Mouse (Mus musculus): ENCODE data around the gene Nutf2. TPM values are rescaled to one million over a fixed set of nuclear protein-coding genes. Genes with fewer than 3 reads are reported as not detected.
"Not testable (repeated sequence)": the region's sequence is repeated elsewhere in the genome, so short reads cannot be mapped to it uniquely, and the experiment has no call there.

The Nutf2 gene
- polyA plus RNA-seq, 1 experiment, result 54.8 TPM

GRCm38 (mm10) chr8:105826379-105826778 is 34.0 kb upstream of the Nutf2 start:
- Histone ChIP-seq H3K4me1 (ENCODE audit: control insufficient read depth, insufficient read depth, low read length) (peaks cover 2% of the 10 kb centered on the region; the same call in 1 of the 2 replicates), H3K4me3 (replicated peaks; ENCODE audit: control insufficient read depth, low read depth, low read length) (peak overlapping the region; percentile 92), H3K27ac (ENCODE audit: control insufficient read depth, insufficient read depth, low read depth, low read length, poor library complexity) (peak overlapping the region; percentile 67)
- 3% methylated on average over 4 of the region's 4 CpGs for WGBS
- no peak for TF ChIP-seq CTCF (IDR thresholded peaks at IDR 0.05; ENCODE audit: control insufficient read depth, insufficient read depth, low read length)
- peak; percentile 21; the same call in 1 of the 2 replicates for TF ChIP-seq POLR2A (IDR thresholded peaks at IDR 0.05; ENCODE audit: borderline replicate concordance, control insufficient read depth, low read depth, low read length)

GRCm38 (mm10) chr8:105826861-105827848 is 33.2 kb upstream of the Nutf2 start, which contains the start of the genes Ranbp10 and Tsnaxip1:
Gene Ranbp10, minus strand, starts transcription at chr8:105827350.
Gene Tsnaxip1, plus strand, starts transcription at chr8:105827731.
- Histone ChIP-seq H3K27ac (ENCODE audit: control insufficient read depth, insufficient read depth, low read depth, low read length, poor library complexity) (peak within 1 kb of the TSS; percentile 73), H3K4me3 (replicated peaks; ENCODE audit: control insufficient read depth, low read depth, low read length) (peak within 1 kb of the TSS; percentile 92), H3K4me1 (ENCODE audit: control insufficient read depth, insufficient read depth, low read length) (no peaks in the 10 kb centered on the region; the same call in 1 of the 2 replicates)
- TF ChIP-seq POLR2A (IDR thresholded peaks at IDR 0.05; ENCODE audit: borderline replicate concordance, control insufficient read depth, low read depth, low read length) (peak; percentile 97; the same call in 1 of the 2 replicates), CTCF (IDR thresholded peaks at IDR 0.05; ENCODE audit: control insufficient read depth, insufficient read depth, low read length) (no peak)
- WGBS, result under 1% methylated on average over 52 of the region's 52 CpGs

DNA sequence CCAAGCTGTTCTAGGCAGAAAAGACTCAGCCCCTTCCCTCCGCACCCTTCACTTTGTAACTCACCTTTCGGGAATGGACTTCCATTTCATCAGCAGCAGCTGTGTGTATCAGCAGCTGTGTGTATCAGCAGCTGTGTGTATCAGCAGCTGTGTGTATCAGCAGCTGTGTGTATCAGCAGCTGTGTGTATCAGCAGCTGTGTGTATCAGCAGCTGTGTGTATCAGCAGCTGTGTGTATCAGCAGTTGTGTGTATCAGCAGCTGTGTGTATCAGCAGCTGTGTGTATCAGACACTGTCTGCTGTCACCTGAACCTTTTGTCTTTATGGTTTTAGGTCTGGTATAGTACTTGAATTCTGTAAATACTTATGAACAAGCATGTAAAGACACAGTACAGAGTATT is 26.6 kb upstream of the Nutf2 start:
- Histone ChIP-seq H3K4me3 (replicated peaks; ENCODE audit: control insufficient read depth, low read depth, low read length) (peak overlapping the region; percentile 25), H3K27ac (ENCODE audit: control insufficient read depth, insufficient read depth, low read depth, low read length, poor library complexity) (peak overlapping the region; percentile 62)
- WGBS, result 87% methylated on average over 2 of the region's 2 CpGs
- H3K4me1 ChIP-seq (ENCODE audit: control insufficient read depth, insufficient read depth, low read length), result not testable (repeated sequence)

DNA sequence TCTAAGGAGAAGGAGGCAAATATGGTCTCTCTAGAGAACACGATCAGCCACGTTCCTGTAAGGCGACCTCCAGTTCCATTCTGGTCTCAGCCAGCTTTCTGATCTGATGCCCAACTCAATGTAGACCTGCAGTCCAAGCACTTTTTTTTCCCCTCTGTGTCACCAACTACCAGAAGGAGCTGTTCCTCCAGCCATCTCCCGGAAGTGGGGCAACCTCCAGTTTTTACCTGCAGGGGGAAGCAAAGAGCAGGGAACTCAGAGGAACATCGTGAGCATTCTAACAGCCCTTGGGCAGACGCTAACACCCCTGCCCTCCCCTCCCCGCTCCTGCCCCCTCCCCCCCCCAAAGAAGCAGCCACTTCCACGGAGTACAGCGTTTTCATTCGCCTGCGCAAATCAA is 25.1 kb upstream of the Nutf2 start:
- Histone ChIP-seq H3K27ac (ENCODE audit: control insufficient read depth, insufficient read depth, low read depth, low read length, poor library complexity) (no peak overlapping the region), H3K4me1 (ENCODE audit: control insufficient read depth, insufficient read depth, low read length) (no peaks in the 10 kb centered on the region), H3K4me3 (replicated peaks; ENCODE audit: control insufficient read depth, low read depth, low read length) (no peak overlapping the region)
- peak; percentile 80 for TF ChIP-seq CTCF (IDR thresholded peaks at IDR 0.05; ENCODE audit: control insufficient read depth, insufficient read depth, low read length)
- no peak for TF ChIP-seq POLR2A (IDR thresholded peaks at IDR 0.05; ENCODE audit: borderline replicate concordance, control insufficient read depth, low read depth, low read length)
- 19% methylated on average over 11 of the region's 11 CpGs for WGBS

DNA sequence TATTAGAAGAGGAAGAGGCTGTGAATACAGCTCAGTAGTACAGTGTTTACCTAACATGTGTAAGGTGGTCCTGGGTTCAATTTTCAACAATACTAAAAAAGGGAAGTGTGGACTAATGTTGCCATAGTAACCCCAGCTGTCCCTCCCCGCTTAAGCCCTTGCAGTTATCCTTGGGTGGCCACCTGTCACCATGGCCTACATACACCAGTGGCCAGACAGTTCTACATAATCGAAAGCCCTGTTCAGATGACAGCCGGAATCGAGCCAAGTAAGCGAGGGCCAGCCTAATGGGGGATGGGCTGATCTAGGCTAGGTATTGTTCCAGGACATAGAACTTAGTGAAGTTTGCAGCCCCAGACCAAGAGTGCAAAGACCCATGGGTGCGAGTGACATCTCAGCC is 23.4 kb upstream of the Nutf2 start:
- no peak overlapping the region for H3K27ac ChIP-seq (ENCODE audit: control insufficient read depth, insufficient read depth, low read depth, low read length, poor library complexity)
- TF ChIP-seq CTCF (IDR thresholded peaks at IDR 0.05; ENCODE audit: control insufficient read depth, insufficient read depth, low read length) (no peak), POLR2A (IDR thresholded peaks at IDR 0.05; ENCODE audit: borderline replicate concordance, control insufficient read depth, low read depth, low read length) (no peak)
- no peak overlapping the region for H3K4me3 ChIP-seq (replicated peaks; ENCODE audit: control insufficient read depth, low read depth, low read length)
- H3K4me1 ChIP-seq (ENCODE audit: control insufficient read depth, insufficient read depth, low read length), result no peaks in the 10 kb centered on the region
- 70% methylated on average over 6 of the region's 6 CpGs for WGBS

GRCm38 (mm10) chr8:105839209-105839608 is 21.2 kb upstream of the Nutf2 start:
- H3K4me1 ChIP-seq (ENCODE audit: control insufficient read depth, insufficient read depth, low read length), result no peaks in the 10 kb centered on the region
- TF ChIP-seq CTCF (IDR thresholded peaks at IDR 0.05; ENCODE audit: control insufficient read depth, insufficient read depth, low read length) (no peak), POLR2A (IDR thresholded peaks at IDR 0.05; ENCODE audit: borderline replicate concordance, control insufficient read depth, low read depth, low read length) (no peak)
- 74% methylated on average over 5 of the region's 5 CpGs for WGBS
- H3K4me3 ChIP-seq (replicated peaks; ENCODE audit: control insufficient read depth, low read depth, low read length), result no peak overlapping the region
- no peak overlapping the region for H3K27ac ChIP-seq (ENCODE audit: control insufficient read depth, insufficient read depth, low read depth, low read length, poor library complexity)

DNA sequence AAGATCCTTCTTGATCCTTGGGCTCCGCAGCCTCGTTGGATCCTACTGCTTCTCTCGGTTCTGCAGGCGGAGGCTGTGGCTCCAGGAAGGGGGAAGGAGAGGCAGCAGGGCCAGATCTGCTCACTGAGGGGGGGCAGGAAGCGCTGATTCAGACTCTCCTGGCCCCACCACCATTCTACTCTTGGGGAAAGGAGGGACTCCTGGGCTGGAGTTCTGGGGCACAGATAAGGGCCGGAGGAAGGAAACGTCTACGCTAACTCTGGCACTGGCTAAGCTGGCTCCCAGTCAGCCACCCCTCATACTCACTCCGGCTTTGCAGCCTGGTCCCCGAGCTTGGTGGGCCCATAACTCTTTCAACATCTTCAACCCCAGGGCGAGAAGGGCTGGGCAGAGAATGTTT is 13.7 kb upstream of the Nutf2 start:
- Histone ChIP-seq H3K27ac (ENCODE audit: control insufficient read depth, insufficient read depth, low read depth, low read length, poor library complexity) (no peak overlapping the region), H3K4me3 (replicated peaks; ENCODE audit: control insufficient read depth, low read depth, low read length) (no peak overlapping the region), H3K4me1 (ENCODE audit: control insufficient read depth, insufficient read depth, low read length) (no peaks in the 10 kb centered on the region)
- 46% methylated on average over 11 of the region's 11 CpGs for WGBS
- no peak for TF ChIP-seq POLR2A (IDR thresholded peaks at IDR 0.05; ENCODE audit: borderline replicate concordance, control insufficient read depth, low read depth, low read length)
- no peak for TF ChIP-seq CTCF (IDR thresholded peaks at IDR 0.05; ENCODE audit: control insufficient read depth, insufficient read depth, low read length)

GRCm38 (mm10) chr8:105850014-105850413 is 10.4 kb upstream of the Nutf2 start:
- TF ChIP-seq POLR2A (IDR thresholded peaks at IDR 0.05; ENCODE audit: borderline replicate concordance, control insufficient read depth, low read depth, low read length), result no peak
- TF ChIP-seq CTCF (IDR thresholded peaks at IDR 0.05; ENCODE audit: control insufficient read depth, insufficient read depth, low read length), result no peak
- 79% methylated on average over 4 of the region's 4 CpGs for WGBS
- no peak overlapping the region for H3K27ac ChIP-seq (ENCODE audit: control insufficient read depth, insufficient read depth, low read depth, low read length, poor library complexity)
- peaks cover 1% of the 10 kb centered on the region; the same call in 1 of the 2 replicates for H3K4me1 ChIP-seq (ENCODE audit: control insufficient read depth, insufficient read depth, low read length)
- H3K4me3 ChIP-seq (replicated peaks; ENCODE audit: control insufficient read depth, low read depth, low read length), result no peak overlapping the region

Data from bone marrow, adult 2 months (tissue).